Mouse (Mus musculus) forebrain, postnatal 0 days (tissue): Measurements from ENCODE around the gene Lamb3. TPM values are rescaled to one million over a fixed set of nuclear protein-coding genes. Genes with fewer than 3 reads are reported as not detected.
A peak's percentile ranks its signal among the peaks of the same experiment; 100 is the strongest.

Experiments used
- ATAC-seq: fragments of 200-750 bp; cut with Nextera tagmentation; 2 replicates; pipeline ENCODE4 v1.8.0; 2017; ENCODE audit warnings: mild to moderate bottlenecking, moderate library complexity
- DNase-seq: peaks from one replicate; pipeline ENCODE4 v3.0.0-alpha.2; 2015
- H3K27ac ChIP-seq: fragments of 300-500 bp; sonication (generic); 2 replicates; pipeline ENCODE4 v1.5.1; 2014; ENCODE audit warnings: low read depth, mild to moderate bottlenecking, antibody characterized with exemption, low read length, moderate library complexity, mixed read lengths
- H3K27me3 ChIP-seq: fragments of 300-500 bp; sonication (generic); 2 replicates; pipeline ENCODE4 v1.6.1; 2014; ENCODE audit warnings: mild to moderate bottlenecking, low read length, mixed read lengths; ENCODE audit not compliant: insufficient read depth
- H3K36me3 ChIP-seq: fragments of 300-500 bp; sonication (generic); 2 replicates; pipeline ENCODE4 v1.6.1; 2014; ENCODE audit warnings: mild to moderate bottlenecking, moderate library complexity; ENCODE audit not compliant: insufficient read depth
- H3K4me1 ChIP-seq: fragments of 300-500 bp; sonication (generic); 2 replicates; pipeline ENCODE4 v1.6.1; 2014; ENCODE audit warnings: antibody characterized with exemption; ENCODE audit not compliant: insufficient read depth
- H3K4me2 ChIP-seq: fragments of 300-500 bp; sonication (generic); 2 replicates; pipeline ENCODE4 v1.6.1; 2014; ENCODE audit warnings: low read depth, mild to moderate bottlenecking, moderate library complexity
- H3K4me3 ChIP-seq: fragments of 300-500 bp; sonication (generic); 2 replicates; pipeline ENCODE4 v1.5.1; 2014; ENCODE audit warnings: low read depth, low read length, mixed read lengths
- H3K9ac ChIP-seq: fragments of 300-500 bp; sonication (generic); 2 replicates; pipeline ENCODE4 v1.6.1; 2014; ENCODE audit warnings: mild to moderate bottlenecking
- H3K9me3 ChIP-seq: fragments of 300-500 bp; sonication (generic); 2 replicates; pipeline ENCODE4 v1.6.1; 2016; ENCODE audit warnings: low read length
- CTCF ChIP-seq: sonication (generic); IDR thresholded peaks from 2 replicates; pipeline ENCODE4 v1.5.1; 2016; ENCODE audit warnings: antibody characterized with exemption, control low read depth, low read depth
- WGBS: fragments of 180-500 bp; shearing (Covaris S2); extraction: QIAGEN DNeasy Blood & Tissue Kit; methylation state at CpG from one replicate; pipeline ENCODE4 v1.1.7; 2014; 5-methylcytosine and 5-hydroxymethylcytosine counted together
- polyA plus RNA-seq: library from polyadenylated mRNA; unstranded; fragments of >200 nt; fragmentation: Nextera tagmentation; extraction: Ambion mirVana; gene quantifications from 2 replicates; pipeline ENCODE4 v1.2.1, GENCODE M21; 2015
- total RNA-seq: library from RNA; depleted of rRNA; stranded (reverse); fragments of >200 nt; gene quantifications from 2 replicates; pipeline ENCODE4 v1.2.3, GENCODE M21; 2014

The Lamb3 gene
- total and polyA plus RNA-seq, 2 experiments from 2014 or later = 1.1 to 1.5 TPM

- H3K27ac ChIP-seq = no peak overlapping the region
- H3K4me3 ChIP-seq = no peak overlapping the region
- no peak overlapping the region for H3K9ac ChIP-seq
- no peaks in the 10 kb centered on the region for H3K4me1 ChIP-seq
- WGBS = 81% methylated on average over 2 of the region's 2 CpGs
- H3K27me3 ChIP-seq = no peaks in the 10 kb centered on the region
- TF ChIP-seq CTCF = no peak
- ATAC-seq (no peak), DNase-seq (no peak)
- no peak overlapping the region for H3K4me2 ChIP-seq
- no peaks in the 10 kb centered on the region for H3K36me3 ChIP-seq
- H3K9me3 ChIP-seq = no peaks in the 10 kb centered on the region
Measured at GRCm38 (mm10) chr1:193232732-193233131, 25.2 kb downstream of the Lamb3 start.

- ATAC-seq = no peak
- WGBS = 94% methylated on average over 2 of the region's 2 CpGs
- H3K27me3 ChIP-seq = no peaks in the 10 kb centered on the region
Measured at GRCm38 (mm10) chr1:193234130-193234645, 26.7 kb downstream of the Lamb3 start.

GRCm38 (mm10) chr1:193234930-193235329 lies 27.4 kb downstream of the Lamb3 start:
- Histone ChIP-seq H3K4me1 (no peaks in the 10 kb centered on the region), H3K27ac (no peak overlapping the region), H3K4me2 (no peak overlapping the region), H3K4me3 (no peak overlapping the region), H3K27me3 (no peaks in the 10 kb centered on the region), H3K9ac (no peak overlapping the region), H3K36me3 (no peaks in the 10 kb centered on the region), H3K9me3 (no peaks in the 10 kb centered on the region)
- DNase-seq (no peak), ATAC-seq (no peak)
- 88% methylated on average over 7 of the region's 7 CpGs for WGBS
- TF ChIP-seq CTCF = no peak

More at GRCm38 (mm10) chr1:193234130-193234645, 26.7 kb downstream of the Lamb3 start:
- Histone ChIP-seq H3K4me1 (no peaks in the 10 kb centered on the region), H3K9me3 (no peaks in the 10 kb centered on the region), H3K4me2 (no peak overlapping the region), H3K27ac (no peak overlapping the region), H3K4me3 (no peak overlapping the region), H3K36me3 (no peaks in the 10 kb centered on the region), H3K9ac (no peak overlapping the region)
- DNase-seq = no peak
- no peak for TF ChIP-seq CTCF

- ATAC-seq (peak; percentile 52; the same call in 1 of the 2 replicates), DNase-seq (no peak)
- Histone ChIP-seq H3K4me1 (peaks cover 7% of the 10 kb centered on the region; the same call in 1 of the 2 replicates), H3K36me3 (no peaks in the 10 kb centered on the region), H3K4me3 (no peak overlapping the region), H3K4me2 (no peak overlapping the region), H3K9ac (no peak overlapping the region), H3K27ac (no peak overlapping the region), H3K9me3 (no peaks in the 10 kb centered on the region), H3K27me3 (no peaks in the 10 kb centered on the region)
- 55% methylated on average over 4 of the region's 4 CpGs for WGBS
- TF ChIP-seq CTCF = 0 out of 2 replicates have a peak, but pooled peaks have one; percentile 5
Measured at GRCm38 (mm10) chr1:193238426-193238825, 30.9 kb downstream of the Lamb3 start.

- no peak overlapping the region for H3K4me2 ChIP-seq
- DNase-seq (no peak), ATAC-seq (no peak)
- no peaks in the 10 kb centered on the region for H3K9me3 ChIP-seq
- no peak overlapping the region for H3K4me3 ChIP-seq
- no peak overlapping the region for H3K27ac ChIP-seq
- no peaks in the 10 kb centered on the region for H3K27me3 ChIP-seq
- no peak overlapping the region for H3K9ac ChIP-seq
- H3K4me1 ChIP-seq = peaks cover 11% of the 10 kb centered on the region; the same call in 1 of the 2 replicates
- H3K36me3 ChIP-seq = no peaks in the 10 kb centered on the region
- no peak for TF ChIP-seq CTCF
- WGBS = 94% methylated on average over 4 of the region's 4 CpGs
Measured at GRCm38 (mm10) chr1:193241436-193241835, 33.9 kb downstream of the Lamb3 start.

- 44% methylated on average over 8 of the region's 8 CpGs for whole genome bisulfite sequencing
- ATAC-seq = peak; percentile 78
Measured at GRCm38 (mm10) chr1:193242238-193242637, 34.7 kb downstream of the Lamb3 start.

GRCm38 (mm10) chr1:193242863-193243262 lies 35.4 kb downstream of the Lamb3 start:
- H3K4me3 ChIP-seq = no peak overlapping the region
- 0 out of 2 replicates have a peak overlapping the region, but pooled peaks have one; percentile 15 for H3K27ac ChIP-seq
- peaks cover 11% of the 10 kb centered on the region; the same call in 1 of the 2 replicates for H3K4me1 ChIP-seq
- ATAC-seq = no peak
- no peak overlapping the region for H3K9ac ChIP-seq
- WGBS = 44% methylated on average over 4 of the region's 4 CpGs
- no peaks in the 10 kb centered on the region for H3K9me3 ChIP-seq
- no peaks in the 10 kb centered on the region for H3K36me3 ChIP-seq
- no peak overlapping the region for H3K4me2 ChIP-seq
- H3K27me3 ChIP-seq = no peaks in the 10 kb centered on the region
- DNase-seq = peak; percentile 3
- no peak for TF ChIP-seq CTCF

More at GRCm38 (mm10) chr1:193242238-193242637, 34.7 kb downstream of the Lamb3 start:
- no peak for TF ChIP-seq CTCF
- Histone ChIP-seq H3K9me3 (no peaks in the 10 kb centered on the region), H3K4me2 (no peak overlapping the region), H3K9ac (no peak overlapping the region), H3K27ac (no peak overlapping the region), H3K4me3 (no peak overlapping the region), H3K36me3 (no peaks in the 10 kb centered on the region), H3K4me1 (peaks cover 11% of the 10 kb centered on the region; the same call in 1 of the 2 replicates), H3K27me3 (no peaks in the 10 kb centered on the region)
- peak; percentile 81 for DNase-seq
